Mouse (Mus musculus) adrenal gland, adult 8-10 months (tissue): ENCODE results near the gene Alyref. TPM values are rescaled to one million over a fixed set of nuclear protein-coding genes. Genes with fewer than 3 reads are reported as not detected.

Source experiments
- microRNA-seq, 2 experiments: library from miRNA; unstranded; fragments of <30 nt; microRNA quantifications; one replicate each; pipeline ENCODE4 v1.2.0; 2022
- total RNA-seq, 4 experiments: library from RNA; stranded (reverse); gene quantifications; 2 replicates each; pipeline ENCODE4 v1.2.4; 2022

Alyref gene
- total RNA-seq, 4 experiments from 2014 or later, result 52.1 to 102 (median 72.7) TPM

Small RNA genes within 50 kb of the gene (microRNA-seq; reads per million reads assigned to microRNA genes)
- gene Mir6936, result 0 to 0.50 reads per million in 2 experiments

Other genes with a start within 250 kb of the Alyref start
- gene Actg1, start 249.8 kb downstream of the Alyref start, total RNA-seq, result 1,000 to 10,000 TPM; 1,100 to 1,474 (median 1,219) TPM
- 1 to 10 TPM in 1 of 4 experiments, under 1 TPM in 2, not detected in 1; 0.16 to 1.2 (median 0.42) TPM for gene Fscn2, start 236.8 kb downstream of the Alyref start, total RNA-seq
- 10 to 100 TPM; 18.4 to 39.6 (median 33.4) TPM for gene Faap100, start 219.6 kb downstream of the Alyref start, total RNA-seq
- gene Nploc4, start 160.7 kb downstream of the Alyref start, total RNA-seq, result 100 to 1,000 TPM in 2 of 4 experiments, 10 to 100 TPM in 2; 89.1 to 108 (median 99.5) TPM
- 1 to 10 TPM in 2 of 4 experiments, not detected in 2; 2.8 to 6.6 TPM for gene Tspan10, start 155.7 kb downstream of the Alyref start, total RNA-seq
- gene Pde6g, start 144.9 kb downstream of the Alyref start, total RNA-seq, result under 1 TPM; 0.16 to 0.49 (median 0.33) TPM
- gene Oxld1, start 140.3 kb downstream of the Alyref start, total RNA-seq, result 10 to 100 TPM; 25.6 to 34.1 (median 32.2) TPM
- gene Ccdc137, start 140.2 kb downstream of the Alyref start, total RNA-seq, result 10 to 100 TPM; 24.2 to 33.4 (median 29.4) TPM
- gene Arl16, start 130.8 kb downstream of the Alyref start, total RNA-seq, result 10 to 100 TPM; 22.8 to 38.7 (median 29.5) TPM
- 10 to 100 TPM; 77.6 to 95.8 (median 90.1) TPM for gene Mrpl12, start 113.8 kb downstream of the Alyref start, total RNA-seq
- 100 to 1,000 TPM; 121 to 174 (median 163) TPM for gene Slc25a10, start 106.5 kb downstream of the Alyref start, total RNA-seq
- gene Gcgr, start 67.7 kb downstream of the Alyref start, total RNA-seq, result 1 to 10 TPM in 3 of 4 experiments, under 1 TPM in 1; 0.87 to 4.0 (median 2.3) TPM
- gene Mcrip1, start 48.6 kb downstream of the Alyref start, total RNA-seq, result 10 to 100 TPM; 62.9 to 67.8 (median 65.3) TPM
- gene Ppp1r27, start 47.2 kb downstream of the Alyref start, total RNA-seq, result 1 to 10 TPM in 3 of 4 experiments, under 1 TPM in 1; 0.78 to 2.8 (median 1.2) TPM
- gene P4hb, start 25.1 kb downstream of the Alyref start, total RNA-seq, result 100 to 1,000 TPM; 439 to 580 (median 550) TPM
- 100 to 1,000 TPM; 356 to 389 (median 365) TPM for gene Arhgdia, start 16.7 kb downstream of the Alyref start, total RNA-seq
- gene Anapc11, start 56 bp upstream of the Alyref start, total RNA-seq, result 100 to 1,000 TPM in 2 of 4 experiments, 10 to 100 TPM in 2; 90.3 to 112 (median 98.6) TPM
- gene Npb, start 10.1 kb upstream of the Alyref start, total RNA-seq, result 1 to 10 TPM in 2 of 4 experiments, not detected in 2; 1.3 to 2.1 TPM
- gene Pcyt2, start 19.6 kb upstream of the Alyref start, total RNA-seq, result 100 to 1,000 TPM; 201 to 310 (median 259) TPM
- 10 to 100 TPM; 61.1 to 97.1 (median 75.7) TPM for gene Sirt7, start 26.9 kb upstream of the Alyref start, total RNA-seq
- gene Mafg, start 35.2 kb upstream of the Alyref start, total RNA-seq, result 10 to 100 TPM; 53.2 to 74.4 (median 69.7) TPM
- gene Pycr1, start 45.4 kb upstream of the Alyref start, total RNA-seq, result 1 to 10 TPM in 3 of 4 experiments, under 1 TPM in 1; 0.73 to 2.0 (median 1.3) TPM
- gene Myadml2, start 49.8 kb upstream of the Alyref start, total RNA-seq, result 1 to 10 TPM in 1 of 4 experiments, under 1 TPM in 2, not detected in 1; 0.65 to 1.2 (median 0.81) TPM
- gene Notum, start 62.8 kb upstream of the Alyref start, total RNA-seq, result 1 to 10 TPM; 5.1 to 9.0 (median 7.2) TPM
- gene Aspscr1, start 74.6 kb upstream of the Alyref start, total RNA-seq, result 100 to 1,000 TPM; 101 to 108 (median 106) TPM
- 10 to 100 TPM; 49.3 to 61.7 (median 55.7) TPM for gene Cenpx, start 115.4 kb upstream of the Alyref start, total RNA-seq
- 10 to 100 TPM; 26.1 to 57.9 (median 42.3) TPM for gene Lrrc45, start 115.6 kb upstream of the Alyref start, total RNA-seq
- gene Rac3, start 123.1 kb upstream of the Alyref start, total RNA-seq, result 10 to 100 TPM; 11.1 to 23.9 (median 15.9) TPM
- 100 to 1,000 TPM in 2 of 4 experiments, 10 to 100 TPM in 2; 41.6 to 142 (median 76.2) TPM for gene Dcxr, start 128.9 kb upstream of the Alyref start, total RNA-seq
- gene Cbr2, start 133.7 kb upstream of the Alyref start, total RNA-seq, result 10 to 100 TPM in 1 of 4 experiments, 1 to 10 TPM in 3; 4.8 to 11.4 (median 6.5) TPM
- 10 to 100 TPM in 3 of 4 experiments, 1 to 10 TPM in 1; 9.3 to 13.1 (median 11.6) TPM for gene Hmga1b, start 164.4 kb upstream of the Alyref start, total RNA-seq
- gene Rfng, start 185.8 kb upstream of the Alyref start, total RNA-seq, result 10 to 100 TPM; 17.3 to 21.4 (median 20.5) TPM
- gene Gps1, start 185.9 kb upstream of the Alyref start, total RNA-seq, result 100 to 1,000 TPM; 138 to 150 (median 147) TPM
- gene Dus1l, start 198.0 kb upstream of the Alyref start, total RNA-seq, result 10 to 100 TPM; 62.8 to 71.6 (median 70.5) TPM
- 1,000 to 10,000 TPM in 1 of 4 experiments, 100 to 1,000 TPM in 3; 300 to 1,377 (median 701) TPM for gene Fasn, start 226.2 kb upstream of the Alyref start, total RNA-seq